In genomic region chr1:131351436-131351835, GRCm38 (mm10) we compare ENCODE assay signal across 9 mouse cellular contexts.
DNase-seq lines count a peak whose midpoint lies in the region; ATAC-seq and TF ChIP-seq lines count a peak whose summit lies in the region.
"Had no signal": no experiment of that assay in that cellular context is flagged by ENCODE, and none has a peak within 500 bp of the region (broad histone marks: within the 10 kb centered on the region; RNA-seq: fewer than 3 reads in every experiment).

No protein-coding gene starts in this region.

- H3K9ac ChIP-seq in intestine, postnatal 0 days (ENCODE audit: low read depth, low read length), result no peak overlapping the region
- H3K9ac ChIP-seq: embryonic facial prominence, embryonic 12.5 days had no signal

- ATAC-seq in intestine, postnatal 0 days, result no peak

- no peaks in the 10 kb centered on the region for H3K9me3 ChIP-seq in intestine, postnatal 0 days (ENCODE audit: control insufficient read depth)
- H3K9me3 ChIP-seq: embryonic facial prominence, embryonic 12.5 days had no signal

- H3K4me1 ChIP-seq in intestine, postnatal 0 days (replicated peaks; ENCODE audit: control insufficient read depth, insufficient read depth, low read length), result no peaks in the 10 kb centered on the region
- H3K4me1 ChIP-seq: embryonic facial prominence, embryonic 12.5 days had no signal

- peak; percentile 10 for DNase-seq in kidney, postnatal 14 days
- no peak for DNase-seq in kidney, postnatal 25 days
- DNase-seq in cerebellum, postnatal 4 days (ENCODE audit: low spot score in 2 of 2), result peak; percentile 29 to 73
- peak; percentile 66 for DNase-seq in layer of hippocampus, adult 9-11 months
- peak; percentile 32 for DNase-seq in right cerebral cortex, postnatal 14 days
- DNase-seq in thymus, postnatal 36 days, result no peak
- no peak for DNase-seq in adrenal gland, adult (ENCODE audit: inconsistent age in 2 of 2, low spot score in 1 of 2)

- no peak overlapping the region for H3K4me2 ChIP-seq in intestine, postnatal 0 days (replicated peaks; ENCODE audit: low read depth)
- H3K4me2 ChIP-seq: embryonic facial prominence, embryonic 12.5 days had no signal

- no peaks in the 10 kb centered on the region for H3K27me3 ChIP-seq in intestine, postnatal 0 days (replicated peaks; ENCODE audit: control insufficient read depth, insufficient read depth, low read length)
- H3K27me3 ChIP-seq: embryonic facial prominence, embryonic 12.5 days had no signal

- no peak for TF ChIP-seq CTCF in intestine, postnatal 0 days (IDR thresholded peaks at IDR 0.05; ENCODE audit: low read depth)

- peaks cover 18% of the 10 kb centered on the region; the same call in 1 of the 2 replicates for H3K36me3 ChIP-seq in intestine, postnatal 0 days (ENCODE audit: control insufficient read depth, insufficient read depth)

- no peak overlapping the region for H3K4me3 ChIP-seq in intestine, postnatal 0 days (ENCODE audit: low read depth, low read length)
- H3K4me3 ChIP-seq: embryonic facial prominence, embryonic 12.5 days had no signal

- 61% methylated on average over 2 of the region's 2 CpGs for WGBS in intestine, postnatal 0 days

- H3K27ac ChIP-seq in intestine, postnatal 0 days (ENCODE audit: low read depth, low read length), result no peak overlapping the region
- H3K27ac ChIP-seq: embryonic facial prominence, embryonic 12.5 days had no signal

Comparison
In these comparisons a context has a peak if more than half of its experiments do, and no peak if none do; other contexts are left out.
1. DNase-seq: peak in kidney, postnatal 14 days (single experiment), cerebellum, postnatal 4 days (2 of 2), layer of hippocampus, adult 9-11 months (single experiment) and right cerebral cortex, postnatal 14 days (single experiment); none in kidney, postnatal 25 days (0 of 2), thymus, postnatal 36 days (0 of 2) and adrenal gland, adult (0 of 2).